Mouse (Mus musculus) CD8-positive naive resting alpha-beta T cell, adult 57 days (primary cell): ENCODE data around the gene Cyp2c65. TPM values are rescaled to one million over a fixed set of nuclear protein-coding genes. Genes with fewer than 3 reads are reported as not detected.

Experiments
- total RNA-seq: library from RNA; stranded (reverse); gene quantifications from one replicate; pipeline ENCODE4 v1.2.4, GENCODE M21; 2023

Gene Cyp2c65
- not detected for total RNA-seq

GRCm38 (mm10) chr19:39060719-39061118 lies at the start of gene Cyp2c65:
Gene Cyp2c65 (plus strand): TSS chr19:39061015.

DNA sequence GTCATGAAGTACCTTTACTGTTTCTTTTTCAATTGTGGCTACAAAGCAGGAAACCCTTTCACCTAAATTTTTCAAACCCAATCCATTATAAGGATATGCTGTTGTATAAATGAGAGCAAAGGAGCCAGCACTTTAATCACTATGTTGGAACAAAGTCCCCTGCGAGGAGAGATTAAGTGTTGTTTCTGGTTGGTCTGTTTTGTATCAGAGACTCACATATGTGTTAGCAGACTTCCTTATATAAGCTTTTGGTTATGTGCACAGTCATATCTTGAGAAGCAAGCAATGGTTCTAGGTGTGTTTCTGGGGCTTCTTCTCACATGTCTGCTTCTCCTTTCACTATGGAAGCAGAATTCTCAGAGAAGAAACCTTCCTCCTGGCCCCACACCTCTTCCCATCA lies 52.8 kb downstream of the Cyp2c65 start, which contains the start of gene Cyp2c66:
Cyp2c66 (plus strand) TSS at position 255 of the 400 bp plus-strand sequence.

Other genes with a start within 250 kb of the Cyp2c65 start
- gene Noc3l, start 241.8 kb upstream of the Cyp2c65 start, total RNA-seq: 20.9 TPM
- gene Tbc1d12, start 224.4 kb upstream of the Cyp2c65 start, total RNA-seq: 2.2 TPM
- gene Hells, start 130.1 kb upstream of the Cyp2c65 start, total RNA-seq: 9.4 TPM
- not detected for gene Cyp2c55, start 54.0 kb upstream of the Cyp2c65 start, total RNA-seq
- not detected for gene Cyp2c66, start 52.9 kb downstream of the Cyp2c65 start, total RNA-seq
- gene Cyp2c29, start 208.4 kb downstream of the Cyp2c65 start, total RNA-seq: not detected